Mouse (Mus musculus): ENCODE measurements around the gene Fam32a.

DNA sequence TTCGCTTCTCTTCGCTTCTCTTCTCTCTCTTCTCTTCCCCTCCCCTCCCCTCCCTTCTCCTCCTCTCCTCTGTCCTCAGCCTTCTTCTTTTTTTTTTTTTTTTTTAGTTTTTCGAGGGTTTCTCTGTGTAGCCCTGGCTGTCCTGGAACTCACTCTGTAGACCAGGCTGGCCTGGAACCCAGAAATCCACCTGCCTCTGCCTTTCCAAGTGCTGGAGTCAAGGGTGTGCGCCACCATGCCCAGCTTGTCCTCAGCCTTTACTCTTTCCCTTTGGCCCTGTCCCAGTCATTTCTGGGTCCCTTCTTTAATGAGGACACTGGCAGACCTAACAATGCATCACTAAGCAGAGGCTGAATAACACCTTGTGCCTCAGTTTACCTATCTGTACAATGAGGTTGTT lies 6.0 kb upstream of the Fam32a start, which contains the start of gene Gm11034:
- TF ChIP-seq POLR2A (IDR thresholded peaks at IDR 0.05; ENCODE audit: extremely low read depth, insufficient read depth, low read length) (no peak), CTCF (IDR thresholded peaks at IDR 0.05; ENCODE audit: extremely low read depth, insufficient read depth, low read length) (no peak)
